Mouse (Mus musculus): ENCODE measurements at regions not wholly inside any gene's neighbourhood (a gene's known extent, or its start where the extent isn't known, plus 50 kb on each side); places are given as distances from the start of the nearest gene placed in this dataset.
A peak's percentile ranks its signal among the peaks of the same experiment; 100 is the strongest.

- TF ChIP-seq HCFC1 (IDR thresholded peaks at IDR 0.05; ENCODE audit: borderline replicate concordance, insufficient read depth, low read length), result no peak
- no peak for TF ChIP-seq ZC3H11A (IDR thresholded peaks at IDR 0.05; ENCODE audit: borderline replicate concordance, low read depth, low read length)
- peak; percentile 61; the same call in 1 of the 2 replicates for TF ChIP-seq ZNF384 (IDR thresholded peaks at IDR 0.05; ENCODE audit: low read depth, low read length)
Observed at GRCm38 (mm10) chr2:57832565-57833355, 164.9 kb upstream of the Galnt5 start.

Measured in ES-E14 (cell line).